Mouse (Mus musculus): ENCODE measurements around the gene Irf2. TPM values are rescaled to one million over a fixed set of nuclear protein-coding genes. Genes with fewer than 3 reads are reported as not detected.

Irf2 gene
- total RNA-seq, 2 experiments from 2014 or later = 52.1 to 89.5 TPM

- no peak for ATAC-seq (replicated peaks; ENCODE audit: low FRiP score, poor library complexity, severe bottlenecking)
Observed at GRCm38 (mm10) chr8:46831916-46832315, 92.4 kb downstream of the Irf2 start.

GRCm38 (mm10) chr8:46832399-46832798 is 92.9 kb downstream of the Irf2 start:
- ATAC-seq (replicated peaks; ENCODE audit: low FRiP score, poor library complexity, severe bottlenecking) = no peak

GRCm38 (mm10) chr8:46833763-46834162 is 94.2 kb downstream of the Irf2 start:
- ATAC-seq (replicated peaks; ENCODE audit: low FRiP score, poor library complexity, severe bottlenecking) = no peak

GRCm38 (mm10) chr8:46834440-46834839 is 94.9 kb downstream of the Irf2 start:
- no peak for ATAC-seq (replicated peaks; ENCODE audit: low FRiP score, poor library complexity, severe bottlenecking)

GRCm38 (mm10) chr8:46836011-46836652 is 96.6 kb downstream of the Irf2 start:
- ATAC-seq (replicated peaks; ENCODE audit: low FRiP score, poor library complexity, severe bottlenecking) = no peak

- ATAC-seq (replicated peaks; ENCODE audit: low FRiP score, poor library complexity, severe bottlenecking) = no peak
Observed at GRCm38 (mm10) chr8:46836949-46837348, 97.4 kb downstream of the Irf2 start.

GRCm38 (mm10) chr8:46838052-46838451 is 98.5 kb downstream of the Irf2 start:
- no peak for ATAC-seq (replicated peaks; ENCODE audit: low FRiP score, poor library complexity, severe bottlenecking)

- ATAC-seq (replicated peaks; ENCODE audit: low FRiP score, poor library complexity, severe bottlenecking) = no peak
Observed at GRCm38 (mm10) chr8:46840390-46840789, 100.9 kb downstream of the Irf2 start.

GRCm38 (mm10) chr8:46840791-46841190 is 101.3 kb downstream of the Irf2 start:
- ATAC-seq (replicated peaks; ENCODE audit: low FRiP score, poor library complexity, severe bottlenecking) = no peak

GRCm38 (mm10) chr8:46842676-46843181 is 103.2 kb downstream of the Irf2 start:
- ATAC-seq (replicated peaks; ENCODE audit: low FRiP score, poor library complexity, severe bottlenecking) = no peak

GRCm38 (mm10) chr8:46843855-46844254 is 104.3 kb downstream of the Irf2 start:
- no peak for ATAC-seq (replicated peaks; ENCODE audit: low FRiP score, poor library complexity, severe bottlenecking)

GRCm38 (mm10) chr8:46844371-46844973 is 104.9 kb downstream of the Irf2 start:
- ATAC-seq (replicated peaks; ENCODE audit: low FRiP score, poor library complexity, severe bottlenecking) = no peak

GRCm38 (mm10) chr8:46844974-46845774 is 105.6 kb downstream of the Irf2 start:
- no peak for ATAC-seq (replicated peaks; ENCODE audit: low FRiP score, poor library complexity, severe bottlenecking)

GRCm38 (mm10) chr8:46845891-46846290 is 106.4 kb downstream of the Irf2 start:
- ATAC-seq (replicated peaks; ENCODE audit: low FRiP score, poor library complexity, severe bottlenecking) = no peak

- ATAC-seq (replicated peaks; ENCODE audit: low FRiP score, poor library complexity, severe bottlenecking) = no peak
Observed at GRCm38 (mm10) chr8:46846893-46847292, 107.4 kb downstream of the Irf2 start.

- ATAC-seq (replicated peaks; ENCODE audit: low FRiP score, poor library complexity, severe bottlenecking) = no peak
Observed at GRCm38 (mm10) chr8:46848011-46848641, 108.6 kb downstream of the Irf2 start.

- ATAC-seq (replicated peaks; ENCODE audit: low FRiP score, poor library complexity, severe bottlenecking) = no peak
Observed at GRCm38 (mm10) chr8:46848931-46849330, 109.4 kb downstream of the Irf2 start.

- no peak for ATAC-seq (replicated peaks; ENCODE audit: low FRiP score, poor library complexity, severe bottlenecking)
Observed at GRCm38 (mm10) chr8:46849458-46849857, 109.9 kb downstream of the Irf2 start.

GRCm38 (mm10) chr8:46850258-46850897 is 110.8 kb downstream of the Irf2 start:
- ATAC-seq (replicated peaks; ENCODE audit: low FRiP score, poor library complexity, severe bottlenecking) = no peak

- no peak for ATAC-seq (replicated peaks; ENCODE audit: low FRiP score, poor library complexity, severe bottlenecking)
Observed at GRCm38 (mm10) chr8:46851560-46851959, 112.0 kb downstream of the Irf2 start.
